In the genomic region with DNA sequence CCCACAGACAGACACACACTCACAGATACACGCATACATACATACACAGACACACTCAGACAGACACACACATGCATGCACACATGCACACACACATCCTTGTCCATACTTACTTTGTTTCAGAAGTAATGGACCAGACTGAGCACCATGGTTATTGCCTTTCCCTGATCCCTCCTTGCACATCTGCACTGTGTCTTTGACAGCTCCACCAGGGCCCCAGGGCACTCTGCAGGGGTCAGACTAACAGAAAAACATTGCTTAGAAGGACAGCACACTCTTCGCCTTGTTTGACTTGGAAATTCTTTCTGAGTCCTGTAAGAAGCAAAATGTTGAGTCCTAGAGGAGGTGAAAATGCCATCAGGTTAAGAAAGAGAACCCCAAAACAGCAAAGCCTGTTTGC, we compare ENCODE assay signal across 17 mouse cellular contexts.
DNase-seq lines count a peak whose midpoint lies in the region; ATAC-seq lines count a peak whose summit lies in the region.
"Had no signal": no experiment of that assay in that cellular context is flagged by ENCODE, and none has a peak within 500 bp of the region (broad histone marks: within the 10 kb centered on the region; RNA-seq: fewer than 3 reads in every experiment).

No protein-coding gene starts in this region.

- H3K36me3 ChIP-seq in kidney, embryonic 16.5 days (ENCODE audit: insufficient read depth, low read length) = no peaks in the 10 kb centered on the region
- H3K36me3 ChIP-seq in lung, embryonic 15.5 days = no peaks in the 10 kb centered on the region
- no peaks in the 10 kb centered on the region for H3K36me3 ChIP-seq in hindbrain, embryonic 14.5 days (replicated peaks; ENCODE audit: control insufficient read depth, insufficient read depth)
- H3K36me3 ChIP-seq: heart, embryonic 13.5 days had no signal

- DNase-seq in kidney, postnatal 4 days = peak; percentile 10 to 13
- peak; percentile 8 for DNase-seq in embryo, embryonic 11.5 days (ENCODE audit: low read depth, low spot score)
- DNase-seq in yolk sac, embryonic 10.5 days (ENCODE audit: low spot score) = peak; percentile 11
- DNase-seq in B cell, adult 2 months = no peak
- no peak for DNase-seq in hindbrain, embryonic 14.5 days (ENCODE audit: low spot score)
- DNase-seq: adrenal gland, postnatal 25 days; cerebellum, adult 18-20 months; cerebellum, postnatal 36 days; heart, postnatal 4 days; kidney, adult 9 months; right cerebral cortex, postnatal 14 days had no signal

- no peak overlapping the region for H3K4me2 ChIP-seq in kidney, embryonic 16.5 days (replicated peaks; ENCODE audit: low read depth, low read length)
- H3K4me2 ChIP-seq in lung, embryonic 15.5 days = no peak overlapping the region
- H3K4me2 ChIP-seq in hindbrain, embryonic 14.5 days (replicated peaks) = no peak overlapping the region
- H3K4me2 ChIP-seq: forebrain, embryonic 13.5 days; heart, embryonic 13.5 days had no signal

- no peaks in the 10 kb centered on the region for H3K9me3 ChIP-seq in kidney, embryonic 16.5 days (ENCODE audit: low read length)
- H3K9me3 ChIP-seq in lung, embryonic 15.5 days = no peaks in the 10 kb centered on the region
- no peaks in the 10 kb centered on the region for H3K9me3 ChIP-seq in hindbrain, embryonic 14.5 days (ENCODE audit: control insufficient read depth, low read length)
- H3K9me3 ChIP-seq: forebrain, embryonic 13.5 days; heart, embryonic 13.5 days had no signal

- H3K9ac ChIP-seq in kidney, embryonic 16.5 days (replicated peaks; ENCODE audit: low read length) = no peak overlapping the region
- no peak overlapping the region for H3K9ac ChIP-seq in lung, embryonic 15.5 days
- H3K9ac ChIP-seq in hindbrain, embryonic 14.5 days = no peak overlapping the region
- H3K9ac ChIP-seq: forebrain, embryonic 13.5 days; heart, embryonic 13.5 days had no signal

- no peak overlapping the region for H3K4me3 ChIP-seq in kidney, embryonic 16.5 days (ENCODE audit: low read length)
- no peak overlapping the region for H3K4me3 ChIP-seq in lung, embryonic 15.5 days
- no peak overlapping the region for H3K4me3 ChIP-seq in hindbrain, embryonic 14.5 days (replicated peaks; ENCODE audit: low read length)
- H3K4me3 ChIP-seq: forebrain, embryonic 13.5 days; heart, embryonic 13.5 days had no signal

- 56% methylated on average over 2 of the region's 2 CpGs for WGBS in kidney, embryonic 16.5 days
- 41% methylated on average over 2 of the region's 2 CpGs for WGBS in lung, embryonic 15.5 days
- WGBS in hindbrain, embryonic 14.5 days = 73% methylated on average over 2 of the region's 2 CpGs

- no peaks in the 10 kb centered on the region for H3K4me1 ChIP-seq in kidney, embryonic 16.5 days (ENCODE audit: insufficient read depth, low read length)
- no peaks in the 10 kb centered on the region for H3K4me1 ChIP-seq in lung, embryonic 15.5 days
- no peaks in the 10 kb centered on the region for H3K4me1 ChIP-seq in hindbrain, embryonic 14.5 days (replicated peaks; ENCODE audit: control insufficient read depth, insufficient read depth, low read length)
- H3K4me1 ChIP-seq: forebrain, embryonic 13.5 days had no signal

- H3K27me3 ChIP-seq in kidney, embryonic 16.5 days (ENCODE audit: insufficient read depth, low read length) = no peaks in the 10 kb centered on the region
- H3K27me3 ChIP-seq in lung, embryonic 15.5 days = no peaks in the 10 kb centered on the region
- no peaks in the 10 kb centered on the region for H3K27me3 ChIP-seq in hindbrain, embryonic 14.5 days (ENCODE audit: control insufficient read depth, insufficient read depth, low read length)
- H3K27me3 ChIP-seq: forebrain, embryonic 13.5 days; heart, embryonic 13.5 days had no signal

- ATAC-seq in kidney, embryonic 16.5 days (ENCODE audit: low FRiP score, low TSS enrichment) = no peak
- peak; percentile 52; the same call in 1 of the 2 replicates for ATAC-seq in lung, embryonic 15.5 days (ENCODE audit: borderline replicate concordance, extremely low read depth, low FRiP score, low TSS enrichment)
- ATAC-seq in hindbrain, embryonic 14.5 days (ENCODE audit: low FRiP score) = no peak
- ATAC-seq: activated CD4-positive, CD25-positive, alpha-beta regulatory T cell, adult 4 months; forebrain, embryonic 13.5 days had no signal

- no peak overlapping the region for H3K27ac ChIP-seq in kidney, embryonic 16.5 days (ENCODE audit: low read length)
- H3K27ac ChIP-seq in lung, embryonic 15.5 days = no peak overlapping the region
- no peak overlapping the region for H3K27ac ChIP-seq in hindbrain, embryonic 14.5 days
- H3K27ac ChIP-seq: forebrain, embryonic 13.5 days; heart, embryonic 13.5 days; macrophage had no signal

Comparison
In these comparisons a context has a peak if more than half of its experiments do, and no peak if none do; other contexts are left out.
1. DNase-seq: peak in kidney, postnatal 4 days (2 of 2), embryo, embryonic 11.5 days (single experiment) and yolk sac, embryonic 10.5 days (single experiment); none in B cell, adult 2 months (0 of 2) and hindbrain, embryonic 14.5 days (single experiment).